Mouse (Mus musculus) liver, embryonic 14.5 days (tissue): ENCODE results near the gene Rnf144b. TPM values are rescaled to one million over a fixed set of nuclear protein-coding genes. Genes with fewer than 3 reads are reported as not detected.

Experiments used
- ATAC-seq: fragments of 200-750 bp; cut with Nextera tagmentation; 2 replicates; pipeline ENCODE4 v1.8.0; 2017; ENCODE audit warnings: moderate number of reproducible peaks, mild to moderate bottlenecking, moderate library complexity; ENCODE audit not compliant: insufficient read depth
- DNase-seq, 3 experiments: peaks; one replicate each; pipeline ENCODE4 v3.0.0-alpha.2; 2012 to 2013; ENCODE audit warnings: low read depth in 3 of 3, low spot score in 3 of 3
- H3K27ac ChIP-seq: fragments of 300-500 bp; sonication (generic); 2 replicates; pipeline ENCODE4 v1.5.1; 2014; ENCODE audit warnings: moderate library complexity, mild to moderate bottlenecking, control low read depth, inconsistent platforms
- H3K27me3 ChIP-seq: fragments of 300-500 bp; sonication (generic); 2 replicates; pipeline ENCODE4 v1.6.1; 2014; ENCODE audit warnings: mild to moderate bottlenecking, low read length, moderate library complexity; ENCODE audit not compliant: control insufficient read depth, insufficient read depth
- H3K36me3 ChIP-seq: fragments of 300-500 bp; sonication (generic); replicated peaks from 2 replicates; pipeline ENCODE4 v1.6.1; 2014; ENCODE audit warnings: low read depth; ENCODE audit not compliant: control insufficient read depth, insufficient read depth
- H3K4me1 ChIP-seq, 2 experiments: fragments of 200-500 bp in 1 of 2; fragments of 300-500 bp in 1 of 2; sonication (generic) in 1 of 2; replicated peaks; 2 replicates each; pipeline ENCODE4 v1.6.1; 2012 to 2014; ENCODE audit warnings: antibody characterized with exemption in 1 of 2, inconsistent platforms in 1 of 2, low read length in 1 of 2; ENCODE audit not compliant: control insufficient read depth in 2 of 2, insufficient read depth in 2 of 2
- H3K4me2 ChIP-seq: fragments of 300-500 bp; sonication (generic); 2 replicates; pipeline ENCODE4 v1.6.1; 2014; ENCODE audit warnings: low read depth, mild to moderate bottlenecking, control low read depth, moderate library complexity
- H3K4me3 ChIP-seq, 2 experiments: fragments of 200-500 bp in 1 of 2; fragments of 300-500 bp in 1 of 2; sonication (generic) in 1 of 2; 2 replicates each; pipeline ENCODE4 v1.5.1; 2012 to 2014; ENCODE audit warnings: low read depth in 2 of 2, low read length in 2 of 2, mild to moderate bottlenecking in 2 of 2, control low read depth in 1 of 2, inconsistent platforms in 1 of 2, moderate library complexity in 1 of 2; ENCODE audit not compliant: insufficient read depth in 1 of 2
- H3K9ac ChIP-seq: fragments of 300-500 bp; sonication (generic); replicated peaks from 2 replicates; pipeline ENCODE4 v1.6.1; 2014; ENCODE audit warnings: mild to moderate bottlenecking, control low read depth, moderate library complexity
- H3K9me3 ChIP-seq: fragments of 300-500 bp; sonication (generic); 2 replicates; pipeline ENCODE4 v1.6.1; 2016; ENCODE audit warnings: low read length, mixed read lengths; ENCODE audit not compliant: control insufficient read depth
- CTCF ChIP-seq: IDR thresholded peaks from 2 replicates; pipeline ENCODE4 v1.5.1; 2016; ENCODE audit warnings: antibody characterized with exemption, low read depth, control low read depth
- EP300 ChIP-seq: IDR thresholded peaks from 2 replicates; pipeline ENCODE4 v1.6.1; 2016; ENCODE audit warnings: antibody characterized with exemption, low read depth
- WGBS: fragments of 180-500 bp; shearing (Covaris S2); extraction: QIAGEN DNeasy Blood & Tissue Kit; methylation state at CpG from one replicate; pipeline ENCODE4 v1.1.7; 2014; ENCODE audit not compliant: insufficient replicate concordance; 5-methylcytosine and 5-hydroxymethylcytosine counted together
- polyA plus RNA-seq, 2 experiments: library from polyadenylated mRNA; depleted of rRNA in 1 of 2; stranded (reverse) in 1 of 2; unstranded in 1 of 2; fragments of >200 nt; fragmentation: Nextera tagmentation in 1 of 2; extraction: Ambion mirVana in 1 of 2; gene quantifications; 2 replicates each; pipeline versions ENCODE4 v1.2.1 to v1.2.3; 2012 to 2014

The Rnf144b gene
- polyA plus RNA-seq, 2 experiments, result 1.6 to 2.2 TPM

- H3K4me3 ChIP-seq, result no peak overlapping the region
- peaks cover 0 to 4% of the 10 kb centered on the region in 2 experiments; a peak in 2 of 4 replicates for H3K4me1 ChIP-seq
- H3K36me3 ChIP-seq, result no peaks in the 10 kb centered on the region
- H3K9me3 ChIP-seq, result no peaks in the 10 kb centered on the region
- no peak for TF ChIP-seq CTCF
- TF ChIP-seq EP300, result no peak
- H3K27ac ChIP-seq, result no peak overlapping the region
- H3K9ac ChIP-seq, result no peak overlapping the region
- WGBS, result 26% methylated on average over 7 of the region's 7 CpGs
- DNase-seq (no peak), ATAC-seq (no peak)
- H3K27me3 ChIP-seq, result peaks cover 14% of the 10 kb centered on the region
- no peak overlapping the region for H3K4me2 ChIP-seq
Measured at GRCm38 (mm10) chr13:47189971-47190370, 67.5 kb downstream of the Rnf144b start.

DNA sequence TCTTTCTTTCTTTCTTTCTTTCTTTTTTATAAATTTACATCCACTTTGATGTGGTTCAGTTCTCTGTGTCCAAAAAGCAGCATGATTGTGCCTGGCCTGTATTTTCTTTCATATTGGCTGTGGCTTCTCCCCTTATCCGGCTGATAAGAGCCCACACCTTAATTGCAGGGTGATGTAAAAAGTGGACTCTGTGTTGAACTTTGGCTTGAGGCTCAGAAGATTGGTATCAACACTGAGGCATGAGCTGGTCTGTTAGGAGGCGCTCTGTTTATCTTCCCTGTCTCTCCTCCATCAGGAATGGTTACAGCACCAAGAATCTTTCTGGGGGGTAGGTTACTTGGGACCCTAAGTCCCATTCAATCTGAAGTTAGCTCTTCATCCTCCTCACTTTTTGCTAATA lies 69.7 kb downstream of the Rnf144b start:
- ATAC-seq, result no peak
- no peaks in the 10 kb centered on the region for H3K36me3 ChIP-seq
- 32% methylated on average over 2 of the region's 2 CpGs for WGBS
- H3K9me3 ChIP-seq, result no peaks in the 10 kb centered on the region
- no peak overlapping the region for H3K4me2 ChIP-seq
- H3K27me3 ChIP-seq, result peaks cover 14% of the 10 kb centered on the region
- H3K4me3 ChIP-seq, result no peak overlapping the region
- DNase-seq, result no peak
- peaks cover 0 to 7% of the 10 kb centered on the region in 2 experiments; a peak in 3 of 4 replicates for H3K4me1 ChIP-seq
- no peak overlapping the region for H3K27ac ChIP-seq
- no peak overlapping the region for H3K9ac ChIP-seq
- TF ChIP-seq EP300, result no peak
- no peak for TF ChIP-seq CTCF

DNA sequence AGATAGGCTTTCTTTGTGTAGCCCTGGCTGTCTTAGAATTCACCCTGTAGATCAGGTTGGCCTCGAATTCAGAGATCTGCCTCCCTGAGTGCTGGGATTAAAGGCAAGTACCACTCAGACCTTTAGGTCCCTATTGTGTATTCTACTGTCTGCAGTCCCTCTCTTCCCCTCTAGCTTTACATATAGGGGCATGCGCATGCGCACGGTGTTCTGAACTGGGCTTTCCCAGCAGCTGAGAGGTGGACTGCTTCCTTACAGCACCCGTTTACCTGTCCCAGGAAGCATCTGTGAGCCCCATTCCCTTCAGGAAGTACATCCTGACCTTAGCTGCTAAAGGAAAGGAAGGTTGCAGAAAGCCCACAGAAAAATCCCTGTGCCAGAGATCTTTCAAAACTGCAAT lies 70.3 kb downstream of the Rnf144b start:
- Histone ChIP-seq H3K27me3 (peaks cover 14% of the 10 kb centered on the region), H3K4me2 (no peak overlapping the region), H3K4me1 (peaks cover 0 to 7% of the 10 kb centered on the region in 2 experiments; a peak in 3 of 4 replicates), H3K9me3 (no peaks in the 10 kb centered on the region), H3K4me3 (no peak overlapping the region), H3K9ac (no peak overlapping the region; the same call in 1 of the 2 replicates), H3K36me3 (no peaks in the 10 kb centered on the region), H3K27ac (no peak overlapping the region)
- WGBS, result 59% methylated on average over 5 of the region's 5 CpGs
- ATAC-seq (no peak), DNase-seq (no peak)
- TF ChIP-seq CTCF (no peak), EP300 (no peak)

- ATAC-seq (peak; percentile 23; the same call in 1 of the 2 replicates), DNase-seq (no peak)
- no peaks in the 10 kb centered on the region for H3K9me3 ChIP-seq
- H3K4me1 ChIP-seq, result peaks cover 0 to 7% of the 10 kb centered on the region in 2 experiments; a peak in 3 of 4 replicates
- WGBS, result 8% methylated on average over 32 of the region's 32 CpGs
- H3K4me3 ChIP-seq, result peak overlapping the region; percentile 44 to 57
- no peak overlapping the region for H3K9ac ChIP-seq
- no peak for TF ChIP-seq CTCF
- no peak for TF ChIP-seq EP300
- no peak overlapping the region for H3K27ac ChIP-seq
- peak overlapping the region; percentile 66 for H3K4me2 ChIP-seq
- H3K36me3 ChIP-seq, result no peaks in the 10 kb centered on the region
- H3K27me3 ChIP-seq, result peaks cover 14% of the 10 kb centered on the region
Measured at GRCm38 (mm10) chr13:47193326-47194153, 71.1 kb downstream of the Rnf144b start.

DNA sequence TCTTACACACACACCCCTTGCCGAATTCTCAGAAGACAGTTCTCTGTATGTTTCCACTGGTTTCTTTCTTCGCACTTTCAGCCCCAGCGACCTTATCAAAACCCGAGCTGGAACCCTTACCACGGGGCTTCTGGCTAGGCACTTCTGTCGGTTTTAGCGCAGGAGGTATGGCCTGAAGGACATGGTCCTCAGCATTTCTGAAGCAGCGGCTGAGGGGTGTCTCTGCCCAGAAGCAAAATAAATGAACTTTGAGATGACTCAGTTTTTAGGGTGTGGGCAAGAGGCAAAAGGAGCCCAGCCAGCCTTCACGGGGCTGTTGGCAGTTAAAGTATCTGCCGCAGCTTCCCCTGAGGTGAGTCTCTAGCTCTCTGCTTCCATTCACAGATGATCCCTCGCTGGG lies 72.2 kb downstream of the Rnf144b start:
- TF ChIP-seq EP300 (no peak), CTCF (no peak)
- 7% methylated on average over 11 of the region's 11 CpGs for WGBS
- Histone ChIP-seq H3K4me2 (peak overlapping the region; percentile 66), H3K9ac (no peak overlapping the region; the same call in 1 of the 2 replicates), H3K36me3 (no peaks in the 10 kb centered on the region), H3K9me3 (no peaks in the 10 kb centered on the region), H3K4me3 (peak overlapping the region; percentile 41 to 57), H3K27ac (no peak overlapping the region), H3K27me3 (peaks cover 14% of the 10 kb centered on the region), H3K4me1 (peaks cover 0 to 7% of the 10 kb centered on the region in 2 experiments; a peak in 3 of 4 replicates)
- DNase-seq (no peak), ATAC-seq (no peak)
